Mouse (Mus musculus) megakaryocyte-erythroid progenitor cell, adult 5-6 weeks (primary cell): ENCODE data around the gene Bpnt1. TPM values are rescaled to one million over a fixed set of nuclear protein-coding genes. Genes with fewer than 3 reads are reported as not detected.
A peak's percentile ranks its signal among the peaks of the same experiment; 100 is the strongest.

Source experiments
- ATAC-seq: replicated peaks from 2 replicates; pipeline ENCODE4 v1.8.0; 2016; ENCODE audit warnings: mild to moderate bottlenecking, inconsistent platforms; ENCODE audit not compliant: severe bottlenecking, poor library complexity, low FRiP score, low TSS enrichment
- total RNA-seq, 2 experiments: library from RNA; stranded (forward) in 1 of 2; stranded (reverse) in 1 of 2; fragments of 200-1000, 215-1000 nt in 1 of 2; fragments of >200 nt in 1 of 2; fragmentation: Nextera tagmentation in 1 of 2; gene quantifications; 2 replicates each; pipeline ENCODE4 v1.2.3; 2014 to 2017

Bpnt1 gene
- total RNA-seq, 2 experiments from 2014 or later: 8.0 to 14.2 TPM

GRCm38 (mm10) chr1:185367383-185367782 lies 35.4 kb downstream of the Bpnt1 start:
- no peak for ATAC-seq

- ATAC-seq: 0 out of 2 replicates have a peak, but pooled peaks have one; percentile 28
Observed at GRCm38 (mm10) chr1:185369979-185370378, 38.0 kb downstream of the Bpnt1 start.

- no peak for ATAC-seq
Observed at GRCm38 (mm10) chr1:185376390-185376789, 44.4 kb downstream of the Bpnt1 start.

GRCm38 (mm10) chr1:185377429-185377828 lies 45.5 kb downstream of the Bpnt1 start:
- ATAC-seq: no peak

GRCm38 (mm10) chr1:185401615-185402014 lies 69.7 kb downstream of the Bpnt1 start:
- no peak for ATAC-seq

GRCm38 (mm10) chr1:185404021-185404420 lies 72.1 kb downstream of the Bpnt1 start:
- ATAC-seq: peak; percentile 66; the same call in 1 of the 2 replicates

- ATAC-seq: 0 out of 2 replicates have a peak, but pooled peaks have one; percentile 31
Observed at GRCm38 (mm10) chr1:185405921-185406320, 74.0 kb downstream of the Bpnt1 start.

Other genes starting within 250 kb of the Bpnt1 start
- 40.5 and 55.1 TPM in 2 replicates for gene Rab3gap2, start 128.0 kb upstream of the Bpnt1 start, total RNA-seq (2014; fragmentation: Nextera tagmentation)
- gene Rab3gap2, start 128.0 kb upstream of the Bpnt1 start, total RNA-seq (2017): 41.1 and 41.6 TPM in 2 replicates
- 46.5 and 56.5 TPM in 2 replicates for gene Iars2, start 2.8 kb upstream of the Bpnt1 start, total RNA-seq (2014; fragmentation: Nextera tagmentation)
- gene Iars2, start 2.8 kb upstream of the Bpnt1 start, total RNA-seq (2017): 81.0 and 95.6 TPM in 2 replicates
- gene Eprs, start 30.9 kb downstream of the Bpnt1 start, total RNA-seq (2014; fragmentation: Nextera tagmentation): 120 and 136 TPM in 2 replicates
- gene Eprs, start 30.9 kb downstream of the Bpnt1 start, total RNA-seq (2017): 318 and 319 TPM in 2 replicates
- 0.96 and 1.1 TPM in 2 replicates for gene Slc30a10, start 122.7 kb downstream of the Bpnt1 start, total RNA-seq (2014; fragmentation: Nextera tagmentation)
- gene Slc30a10, start 122.7 kb downstream of the Bpnt1 start, total RNA-seq (2017): 1.7 TPM in 1 of 2 replicates, not detected in the other